Mouse (Mus musculus) A20 (cell line): ENCODE measurements around the gene Ubtf.
A peak's percentile ranks its signal among the peaks of the same experiment; 100 is the strongest.

Experiments
- DNase-seq: peaks from one replicate; pipeline ENCODE4 v3.0.0-alpha.2; 2011; ENCODE audit warnings: low read depth, low spot score

The Ubtf gene

GRCm38 (mm10) chr11:102317901-102318575 lies 1.5 kb downstream of the Ubtf start:
- peak; percentile 87 for DNase-seq

GRCm38 (mm10) chr11:102317298-102317900 lies 2.1 kb downstream of the Ubtf start:
- DNase-seq: peak; percentile 79

GRCm38 (mm10) chr11:102316572-102317297 lies 2.8 kb downstream of the Ubtf start:
- DNase-seq: peak; percentile 94

GRCm38 (mm10) chr11:102315690-102316571 lies 3.6 kb downstream of the Ubtf start:
- DNase-seq: peak; percentile 88

GRCm38 (mm10) chr11:102314321-102314720 lies 5.2 kb downstream of the Ubtf start:
- no peak for DNase-seq

GRCm38 (mm10) chr11:102312586-102312985 lies 7.0 kb downstream of the Ubtf start:
- no peak for DNase-seq

GRCm38 (mm10) chr11:102311966-102312365 lies 7.6 kb downstream of the Ubtf start:
- no peak for DNase-seq

- DNase-seq: peak; percentile 84
Observed at GRCm38 (mm10) chr11:102310768-102311695, 8.5 kb downstream of the Ubtf start.

- peak; percentile 87 for DNase-seq
Observed at GRCm38 (mm10) chr11:102309821-102310617, 9.5 kb downstream of the Ubtf start.

- peak; percentile 98 for DNase-seq
Observed at GRCm38 (mm10) chr11:102308979-102309378, 10.6 kb downstream of the Ubtf start.

GRCm38 (mm10) chr11:102308104-102308503 lies 11.4 kb downstream of the Ubtf start:
- no peak for DNase-seq

GRCm38 (mm10) chr11:102305359-102305758 lies 14.2 kb downstream of the Ubtf start:
- no peak for DNase-seq

GRCm38 (mm10) chr11:102304141-102304540 lies 15.4 kb downstream of the Ubtf start:
- DNase-seq: no peak

GRCm38 (mm10) chr11:102299839-102300238 lies 19.7 kb downstream of the Ubtf start:
- peak; percentile 86 for DNase-seq

GRCm38 (mm10) chr11:102297577-102298556 lies 21.7 kb downstream of the Ubtf start:
- DNase-seq: peak; percentile 83

- DNase-seq: peak; percentile 100
Observed at GRCm38 (mm10) chr11:102296491-102297472, 22.8 kb downstream of the Ubtf start, which contains the start of gene Atxn7l3. TSS of gene Atxn7l3 (minus strand) at chr11:102296631.
